Mouse (Mus musculus): Measurements from ENCODE around the gene Rad23a.

GRCm38 (mm10) chr8:84856864-84857441, 16.5 kb upstream of the Rad23a start, which contains the start of gene Farsa:
- TF ChIP-seq POLR2A (IDR thresholded peaks at IDR 0.05; ENCODE audit: insufficient read depth, low read depth, low read length), result peak; percentile 57; the same call in 1 of the 2 replicates
- TF ChIP-seq CTCF (IDR thresholded peaks at IDR 0.05; ENCODE audit: insufficient read depth, low read depth, low read length), result no peak
